Mouse (Mus musculus) embryo, embryonic 9.5 days (tissue): ENCODE data around the gene Ppp1r15a.
"Not testable (repeated sequence)": the region's sequence is repeated elsewhere in the genome, so short reads cannot be mapped to it uniquely, and the experiment has no call there.

ENCODE experiments used
- DNase-seq: peaks from one replicate; pipeline ENCODE4 v3.0.0-alpha.2; 2017; ENCODE audit errors: extremely low spot score

Ppp1r15a gene

DNA sequence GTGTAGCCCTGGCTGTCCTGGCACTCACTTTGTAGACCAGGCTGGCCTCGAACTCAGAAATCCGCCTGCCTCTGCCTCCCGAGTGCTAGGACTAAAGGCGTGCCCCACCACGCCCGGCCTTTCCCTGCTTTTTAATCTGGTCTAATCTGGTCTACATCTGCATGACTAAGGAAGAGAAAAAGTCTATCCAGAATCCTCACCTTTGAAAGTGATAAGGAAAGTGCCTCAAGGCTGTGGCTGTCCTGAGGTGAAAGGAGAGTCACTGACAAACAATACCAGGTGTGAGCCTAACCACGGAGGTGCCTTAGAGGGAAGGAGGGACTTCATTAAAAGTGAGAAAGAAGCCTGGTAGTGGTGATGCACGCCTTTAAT is 25.4 kb upstream of the Ppp1r15a start:
- no peak for DNase-seq

GRCm38 (mm10) chr7:45550821-45551511 is 24.9 kb upstream of the Ppp1r15a start:
- no peak for DNase-seq

GRCm38 (mm10) chr7:45549641-45550436 is 23.8 kb upstream of the Ppp1r15a start:
- DNase-seq, result no peak

DNA sequence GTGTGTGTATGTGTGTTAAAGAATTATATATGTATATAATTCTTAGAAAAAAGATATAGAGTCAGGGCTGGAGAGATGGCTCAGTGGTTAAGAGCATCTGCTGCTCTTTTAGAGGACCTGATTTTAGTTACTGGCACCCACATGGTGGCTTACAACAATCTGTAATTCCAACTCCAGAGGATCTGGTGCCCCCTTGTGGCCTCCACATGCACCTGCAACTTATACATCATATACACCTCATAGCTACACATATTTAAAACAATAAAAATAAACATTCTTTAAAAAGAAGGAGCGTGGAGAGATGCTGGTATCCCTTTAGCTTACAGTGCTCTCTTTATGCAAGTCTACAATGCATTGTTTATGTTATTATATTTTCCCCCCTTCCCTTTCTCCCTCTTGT is 18.5 kb upstream of the Ppp1r15a start:
- no peak for DNase-seq

GRCm38 (mm10) chr7:45540213-45540612 is 14.1 kb upstream of the Ppp1r15a start:
- DNase-seq, result no peak

DNA sequence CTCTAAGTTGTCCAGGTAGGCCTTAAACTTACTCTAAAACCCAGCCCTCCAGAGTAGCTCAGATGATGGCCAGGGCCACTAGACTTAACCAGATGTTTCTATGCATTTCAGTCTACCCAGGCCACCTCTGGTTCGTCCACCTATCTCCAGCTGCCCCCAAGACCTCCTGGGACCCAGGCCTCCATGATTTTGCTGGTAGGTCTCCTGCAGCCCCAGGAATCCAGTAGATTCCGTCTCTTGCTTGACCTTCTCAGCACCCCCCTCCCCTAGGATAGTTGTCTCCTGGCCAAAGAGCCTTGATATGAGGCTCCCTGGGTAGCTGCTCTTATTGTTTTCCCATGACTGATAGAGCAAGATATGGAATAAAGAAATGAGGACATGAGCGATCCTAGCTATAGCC is 13.0 kb upstream of the Ppp1r15a start:
- no peak for DNase-seq

GRCm38 (mm10) chr7:45538163-45539041 is 12.3 kb upstream of the Ppp1r15a start:
- peak; percentile 73 for DNase-seq

- DNase-seq, result no peak
Measured at GRCm38 (mm10) chr7:45537602-45538001, 11.5 kb upstream of the Ppp1r15a start.

- DNase-seq, result no peak
Measured at GRCm38 (mm10) chr7:45535676-45536075, 9.6 kb upstream of the Ppp1r15a start.

- no peak for DNase-seq
Measured at GRCm38 (mm10) chr7:45530643-45531042, 4.6 kb upstream of the Ppp1r15a start.

- no peak for DNase-seq
Measured at GRCm38 (mm10) chr7:45529461-45529860, 3.4 kb upstream of the Ppp1r15a start.

DNA sequence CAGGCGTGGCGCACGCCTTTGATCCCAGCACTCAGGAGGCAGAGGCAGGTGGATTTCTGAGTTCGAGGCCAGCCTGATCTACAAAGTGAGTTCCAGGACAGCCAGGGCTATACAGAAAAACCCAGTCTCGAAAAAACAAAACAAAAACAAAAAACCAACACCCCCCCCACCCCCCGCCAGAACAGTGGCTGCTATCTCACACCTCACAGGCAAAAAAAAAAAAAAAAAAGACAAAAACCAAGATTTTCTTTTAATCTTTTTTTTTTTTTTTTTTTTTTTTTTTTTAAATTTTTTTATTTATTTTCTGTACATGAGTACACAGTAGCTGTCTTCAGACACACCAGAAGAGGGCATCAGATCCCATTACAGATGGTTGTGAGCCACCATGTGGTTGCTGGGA is 1.1 kb upstream of the Ppp1r15a start:
- not testable (repeated sequence) for DNase-seq

GRCm38 (mm10) chr7:45526474-45527120 is 529 bp upstream of the Ppp1r15a start:
- DNase-seq, result no peak

DNA sequence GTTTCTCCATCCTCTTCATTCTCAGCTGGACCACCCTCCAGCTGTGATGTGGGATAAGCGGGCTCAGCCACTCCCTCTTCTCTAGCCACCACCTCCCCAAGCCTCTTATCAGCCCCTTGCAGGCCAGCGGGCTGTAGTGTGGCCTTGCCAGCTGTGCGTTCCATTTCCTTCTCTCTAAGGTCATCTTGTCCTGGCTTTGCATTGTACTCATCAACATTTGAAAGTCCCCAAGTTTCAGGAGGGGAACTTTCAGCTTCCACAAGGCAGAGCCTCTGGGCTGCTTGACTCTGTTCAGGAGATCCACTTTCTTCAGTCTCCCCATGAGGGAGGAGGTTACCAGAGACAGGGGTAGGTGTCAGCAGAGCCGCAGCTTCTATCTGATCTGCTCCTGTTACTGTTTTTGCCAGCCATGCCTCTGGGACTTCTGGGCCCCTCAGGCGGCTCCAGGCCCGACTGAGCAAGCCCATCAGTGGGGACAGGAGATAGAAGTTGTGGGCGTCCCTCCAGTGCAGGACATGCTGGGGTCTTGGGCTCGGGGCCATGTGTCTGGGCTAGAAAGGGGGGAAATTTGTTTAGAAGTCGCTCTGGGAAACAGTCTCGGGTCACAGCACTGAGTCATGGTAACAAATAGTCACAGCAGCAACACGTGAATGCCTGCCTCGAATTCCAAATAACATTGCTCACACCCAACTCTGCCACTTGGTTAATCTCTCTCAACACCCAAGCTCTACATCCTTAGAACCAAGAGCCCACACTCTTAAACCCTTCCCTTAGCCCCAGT is 1.0 kb downstream of the Ppp1r15a start:
- DNase-seq, result no peak

DNA sequence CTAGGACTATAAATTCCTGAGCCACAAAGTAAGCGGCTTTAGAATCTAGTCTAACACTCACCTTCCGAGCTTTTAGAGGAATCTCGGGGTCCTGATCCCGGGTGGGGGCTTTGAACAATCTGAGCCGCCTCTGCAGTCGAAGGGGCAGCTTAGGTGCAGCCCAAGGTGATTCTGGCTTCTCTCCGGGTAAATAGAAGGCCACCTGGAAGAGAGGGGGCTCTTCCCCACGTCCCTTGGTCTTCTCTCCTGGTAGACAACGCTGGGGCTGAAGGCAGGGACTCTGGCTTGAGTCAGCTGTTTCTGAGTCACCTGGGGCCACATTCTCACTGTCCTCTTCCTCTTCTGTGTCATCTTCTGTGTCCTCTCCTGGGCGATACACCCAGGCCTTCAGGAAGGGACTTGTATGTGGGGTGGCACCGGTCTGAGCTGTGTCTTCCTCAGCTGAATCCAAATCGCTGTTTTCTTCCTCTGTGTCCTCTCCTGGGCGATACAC is 2.3 kb downstream of the Ppp1r15a start:
- no peak for DNase-seq

DNA sequence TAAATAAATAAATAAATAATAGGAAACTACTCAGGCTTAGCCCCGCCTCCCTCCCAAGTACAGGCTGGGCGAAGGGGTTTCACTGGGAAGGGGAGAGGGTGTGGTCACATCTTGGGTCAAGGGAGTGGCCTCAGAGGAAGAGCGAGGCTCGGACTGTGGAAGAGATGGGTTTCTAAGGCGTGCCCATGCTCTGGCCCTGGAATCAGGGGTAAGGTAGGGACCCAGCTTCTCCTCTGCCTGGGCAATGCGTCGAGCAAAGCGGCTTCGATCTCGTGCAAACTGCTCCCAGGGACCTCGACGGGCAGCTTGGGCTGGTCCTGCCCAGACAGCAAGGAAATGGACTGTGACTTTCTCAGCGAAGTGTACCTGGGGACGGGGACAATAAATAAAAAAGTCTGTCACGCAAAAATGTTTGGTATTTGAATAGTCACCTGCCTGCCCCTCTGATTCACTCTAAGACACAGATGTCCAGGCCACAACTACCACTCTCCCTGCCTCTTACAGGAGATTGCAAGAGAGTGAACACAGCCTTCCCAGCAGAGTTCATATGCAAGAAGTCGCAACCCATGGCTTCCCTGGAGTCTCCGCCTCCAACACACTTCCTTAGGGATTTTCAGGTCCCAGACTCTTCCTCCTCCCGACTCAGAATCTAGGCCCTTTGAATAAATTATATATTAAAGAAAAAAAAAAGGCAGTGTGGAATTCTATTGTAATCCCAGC is 3.0 kb downstream of the Ppp1r15a start:
- DNase-seq, result no peak

DNA sequence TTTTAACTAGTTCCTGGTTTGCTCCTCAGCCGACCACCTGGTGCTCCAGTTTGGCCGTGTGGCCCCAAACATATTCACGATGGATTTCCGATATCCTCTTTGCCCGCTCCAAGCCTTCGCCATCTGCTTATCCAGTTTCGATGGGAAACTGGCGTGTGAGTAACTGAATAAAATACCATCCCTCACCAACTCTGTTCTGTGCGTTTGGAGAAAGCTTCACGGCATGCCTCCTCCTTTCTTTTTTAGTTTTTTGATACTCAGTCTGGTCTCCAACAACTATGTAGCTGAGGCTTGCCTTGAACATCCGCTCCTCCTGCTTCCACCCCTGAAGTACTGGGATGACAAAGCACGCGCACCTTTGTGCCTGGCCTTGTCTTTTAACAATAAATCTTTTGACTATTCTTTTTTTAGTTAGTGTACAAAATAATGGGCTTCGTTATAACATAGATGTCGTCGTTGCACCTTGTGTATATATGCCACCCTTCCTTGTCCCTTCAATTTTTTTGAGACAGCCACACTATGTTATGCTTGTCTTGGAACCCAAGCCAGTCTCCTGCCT is 3.8 kb downstream of the Ppp1r15a start:
- no peak for DNase-seq

GRCm38 (mm10) chr7:45521728-45522184 is 4.3 kb downstream of the Ppp1r15a start:
- DNase-seq, result peak; percentile 90

DNA sequence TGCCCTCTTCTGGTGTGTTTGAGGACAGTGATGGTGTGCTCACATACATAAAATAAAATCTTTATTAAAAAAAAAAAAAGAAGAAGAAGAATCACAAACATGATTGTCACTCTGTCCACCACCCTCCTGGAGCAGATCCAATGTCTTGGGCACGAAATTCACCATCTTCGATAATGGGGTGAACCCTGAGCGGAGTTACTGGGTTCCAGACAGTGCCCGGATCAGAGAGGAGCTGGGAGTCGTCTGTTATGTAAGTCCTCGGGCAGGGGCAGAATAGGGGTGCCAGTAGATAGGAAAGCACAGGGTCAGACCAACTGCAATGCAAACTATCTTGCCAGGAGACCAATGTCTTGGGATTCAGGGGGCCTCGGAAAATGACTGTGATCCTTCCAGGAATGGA is 5.5 kb downstream of the Ppp1r15a start:
- DNase-seq, result no peak
